ENCODE assay signal across 22 mouse cellular contexts in genomic region chr9:44075276-44075995, GRCm38 (mm10). TPM values are rescaled to one million over a fixed set of nuclear protein-coding genes. Genes with fewer than 3 reads are reported as not detected.
A peak's percentile ranks its signal among the peaks of the same experiment; 100 is the strongest.
DNase-seq lines count a peak whose midpoint lies in the region; ATAC-seq and TF ChIP-seq lines count a peak whose summit lies in the region.
"Had no signal": no experiment of that assay in that cellular context is flagged by ENCODE, and none has a peak within 500 bp of the region (broad histone marks: within the 10 kb centered on the region; RNA-seq: fewer than 3 reads in every experiment).

No protein-coding gene starts in this region.

- H3K9ac ChIP-seq in midbrain, embryonic 14.5 days (replicated peaks; ENCODE audit: low read length), result no peak overlapping the region
- no peak overlapping the region for H3K9ac ChIP-seq in forebrain, embryonic 12.5 days
- H3K9ac ChIP-seq: lung, embryonic 15.5 days; neural tube, embryonic 12.5 days had no signal

- TF ChIP-seq CTCF in kidney, adult 2 months (conservative IDR thresholded peaks at IDR 0.05; ENCODE audit: insufficient read depth, insufficient read length, low read depth, low read length), result no peak

- DNase-seq in gastrocnemius, adult 18-20 months (ENCODE audit: low spot score), result peak; percentile 9
- DNase-seq in gastrocnemius, postnatal 25 days, result no peak
- no peak for DNase-seq in midbrain, embryonic 10.5 days (ENCODE audit: low spot score)
- DNase-seq in midbrain, embryonic 14.5 days, result no peak
- peak; percentile 56 for DNase-seq in kidney, adult 2 months
- peak; percentile 64 to 66 for DNase-seq in kidney, postnatal 36 days
- DNase-seq: adrenal gland, adult 2 months; left cerebral cortex, postnatal 4 days; right cerebral cortex, postnatal 25 days; thymus, postnatal 14 days had no signal

- H3K4me3 ChIP-seq in midbrain, embryonic 10.5 days, result no peak overlapping the region
- no peak overlapping the region for H3K4me3 ChIP-seq in midbrain, embryonic 14.5 days (replicated peaks; ENCODE audit: low read depth, low read length)
- H3K4me3 ChIP-seq in kidney, adult 2 months (ENCODE audit: insufficient read depth, low read depth, low read length), result peak overlapping the region; percentile 30; the same call in 1 of the 2 replicates
- no peak overlapping the region for H3K4me3 ChIP-seq in forebrain, embryonic 12.5 days (replicated peaks)
- H3K4me3 ChIP-seq: lung, embryonic 15.5 days; neural tube, embryonic 12.5 days had no signal

- 0 out of 2 replicates have a peak, but pooled peaks cover 3% of the 10 kb centered on the region for H3K36me3 ChIP-seq in midbrain, embryonic 10.5 days
- H3K36me3 ChIP-seq in midbrain, embryonic 14.5 days (ENCODE audit: control insufficient read depth, insufficient read depth, low read length), result no peaks in the 10 kb centered on the region
- no peaks in the 10 kb centered on the region for H3K36me3 ChIP-seq in kidney, adult 2 months (ENCODE audit: control insufficient read depth, insufficient read depth, low read length)
- H3K36me3 ChIP-seq in forebrain, embryonic 12.5 days (replicated peaks), result no peaks in the 10 kb centered on the region
- H3K36me3 ChIP-seq: lung, embryonic 15.5 days; neural tube, embryonic 12.5 days had no signal

- ATAC-seq in midbrain, embryonic 14.5 days (ENCODE audit: low FRiP score, low TSS enrichment), result no peak
- no peak for ATAC-seq in granulocyte monocyte progenitor cell, adult 5-6 weeks (replicated peaks; ENCODE audit: poor library complexity, severe bottlenecking)
- ATAC-seq in forebrain, embryonic 12.5 days (ENCODE audit: low FRiP score), result no peak
- ATAC-seq: hindbrain, postnatal 0 days had no signal

- WGBS in midbrain, embryonic 10.5 days, result 75% methylated on average over 24 of the region's 24 CpGs
- 72% methylated on average over 24 of the region's 24 CpGs for WGBS in midbrain, embryonic 14.5 days
- 50% methylated on average over 24 of the region's 24 CpGs for WGBS in kidney, adult 2 months
- WGBS in forebrain, embryonic 12.5 days, result 73% methylated on average over 24 of the region's 24 CpGs

- no peak for TF ChIP-seq POLR2A in kidney, adult 2 months (IDR thresholded peaks at IDR 0.05; ENCODE audit: low read depth, low read length)

- no peaks in the 10 kb centered on the region for H3K9me3 ChIP-seq in midbrain, embryonic 10.5 days (replicated peaks)
- no peaks in the 10 kb centered on the region for H3K9me3 ChIP-seq in midbrain, embryonic 14.5 days (ENCODE audit: control insufficient read depth, low read length)
- no peaks in the 10 kb centered on the region for H3K9me3 ChIP-seq in forebrain, embryonic 12.5 days
- H3K9me3 ChIP-seq: lung, embryonic 15.5 days; neural tube, embryonic 12.5 days had no signal

- H3K4me2 ChIP-seq in midbrain, embryonic 14.5 days (ENCODE audit: low read length), result no peak overlapping the region
- no peak overlapping the region for H3K4me2 ChIP-seq in forebrain, embryonic 12.5 days
- H3K4me2 ChIP-seq: liver, embryonic 11.5 days; lung, embryonic 15.5 days; neural tube, embryonic 12.5 days had no signal

- 0 out of 2 replicates have a peak overlapping the region, but pooled peaks have one; percentile 52 for H3K27ac ChIP-seq in midbrain, embryonic 10.5 days (replicated peaks)
- no peak overlapping the region for H3K27ac ChIP-seq in midbrain, embryonic 14.5 days (replicated peaks; ENCODE audit: low read depth, low read length)
- peak overlapping the region; percentile 60 for H3K27ac ChIP-seq in kidney, adult 2 months (ENCODE audit: insufficient read depth, low read depth, low read length)
- no peak overlapping the region for H3K27ac ChIP-seq in forebrain, embryonic 12.5 days
- H3K27ac ChIP-seq: hindbrain, postnatal 0 days; lung, embryonic 15.5 days; neural tube, embryonic 12.5 days had no signal

- peaks cover 64% of the 10 kb centered on the region for H3K27me3 ChIP-seq in midbrain, embryonic 10.5 days (ENCODE audit: low read depth, poor library complexity, severe bottlenecking)
- no peaks in the 10 kb centered on the region for H3K27me3 ChIP-seq in midbrain, embryonic 14.5 days (ENCODE audit: control insufficient read depth, insufficient read depth, low read length)
- no peaks in the 10 kb centered on the region for H3K27me3 ChIP-seq in kidney, adult 2 months (replicated peaks; ENCODE audit: control insufficient read depth, insufficient read depth, low read length)
- H3K27me3 ChIP-seq in forebrain, embryonic 12.5 days, result peaks cover 16% of the 10 kb centered on the region
- H3K27me3 ChIP-seq: neural tube, embryonic 12.5 days had no signal

- H3K4me1 ChIP-seq in midbrain, embryonic 10.5 days, result peaks cover 93% of the 10 kb centered on the region
- peaks cover 26% of the 10 kb centered on the region for H3K4me1 ChIP-seq in midbrain, embryonic 14.5 days (ENCODE audit: control insufficient read depth, insufficient read depth, low read length)
- peaks cover 40% of the 10 kb centered on the region for H3K4me1 ChIP-seq in kidney, adult 2 months (ENCODE audit: control insufficient read depth, insufficient read depth, low read length)
- peaks cover 56% of the 10 kb centered on the region for H3K4me1 ChIP-seq in forebrain, embryonic 12.5 days

RNA-seq across cellular contexts. Expression of gene Usp2, which starts 8.6 kb away (rescaled TPM):
- total RNA-seq in gastrocnemius, adult 18-20 months (2021), result 100 to 1,000 TPM; 125 to 221 TPM
- 100 to 1,000 TPM; 160 to 313 TPM for total RNA-seq in gastrocnemius, postnatal 25 days (2021)
- polyA plus RNA-seq in midbrain, embryonic 10.5 days (2016; fragmentation: Nextera tagmentation; extraction: Ambion mirVana), result 11.3 and 16.5 TPM in 2 replicates
- 6.6 and 9.4 TPM in 2 replicates for polyA plus RNA-seq in midbrain, embryonic 14.5 days (2014; fragmentation: Nextera tagmentation; extraction: Ambion mirVana)
- polyA plus RNA-seq in kidney, adult 2 months (2012; rRNA removed), result 55.5 and 66.8 TPM in 2 replicates
- total RNA-seq in granulocyte monocyte progenitor cell, adult 5-6 weeks (2014; fragmentation: Nextera tagmentation), result 3.6 and 12.0 TPM in 2 replicates
- total RNA-seq in granulocyte monocyte progenitor cell, adult 5-6 weeks (2017), result 1.2 and 3.1 TPM in 2 replicates
- 10.2 and 14.6 TPM in 2 replicates for polyA plus RNA-seq in forebrain, embryonic 12.5 days (2016; fragmentation: Nextera tagmentation; extraction: Ambion mirVana)

RNA-seq across cellular contexts. Expression of gene Mfrp, which starts 26.1 kb away (rescaled TPM):
- not detected for total RNA-seq in gastrocnemius, adult 18-20 months (2021)
- total RNA-seq in gastrocnemius, postnatal 25 days (2021), result not detected
- polyA plus RNA-seq in midbrain, embryonic 10.5 days (2016; fragmentation: Nextera tagmentation; extraction: Ambion mirVana), result 0.07 and 0.17 TPM in 2 replicates
- polyA plus RNA-seq in midbrain, embryonic 14.5 days (2014; fragmentation: Nextera tagmentation; extraction: Ambion mirVana), result 0.09 and 0.11 TPM in 2 replicates
- 4.4 and 5.4 TPM in 2 replicates for polyA plus RNA-seq in kidney, adult 2 months (2012; rRNA removed)
- total RNA-seq in granulocyte monocyte progenitor cell, adult 5-6 weeks (2014; fragmentation: Nextera tagmentation), result not detected in 2 replicates
- 0.15 TPM in 1 of 2 replicates, not detected in the other for total RNA-seq in granulocyte monocyte progenitor cell, adult 5-6 weeks (2017)
- 0.27 and 0.33 TPM in 2 replicates for polyA plus RNA-seq in forebrain, embryonic 12.5 days (2016; fragmentation: Nextera tagmentation; extraction: Ambion mirVana)
- total RNA-seq: gastrocnemius, adult 8-10 months; left cerebral cortex, postnatal 4 days had no signal
- polyA plus RNA-seq: embryonic facial prominence, embryonic 14.5 days; forebrain, embryonic 11.5 days; heart, embryonic 16.5 days; large intestine, adult 2 months had no signal

RNA-seq across cellular contexts. Expression of gene C1qtnf5, which starts 31.6 kb away (rescaled TPM):
- total RNA-seq in gastrocnemius, adult 18-20 months (2021), result 1 to 10 TPM; 3.9 to 5.4 TPM
- 10 to 100 TPM in 1 of 2 experiments, 1 to 10 TPM in 1; 8.0 to 13.6 TPM for total RNA-seq in gastrocnemius, postnatal 25 days (2021)
- 0.29 and 0.93 TPM in 2 replicates for polyA plus RNA-seq in midbrain, embryonic 10.5 days (2016; fragmentation: Nextera tagmentation; extraction: Ambion mirVana)
- polyA plus RNA-seq in midbrain, embryonic 14.5 days (2014; fragmentation: Nextera tagmentation; extraction: Ambion mirVana), result 3.7 and 4.0 TPM in 2 replicates
- polyA plus RNA-seq in kidney, adult 2 months (2012; rRNA removed), result 16.8 and 19.6 TPM in 2 replicates
- not detected in 2 replicates for total RNA-seq in granulocyte monocyte progenitor cell, adult 5-6 weeks (2014; fragmentation: Nextera tagmentation)
- total RNA-seq in granulocyte monocyte progenitor cell, adult 5-6 weeks (2017), result not detected in 2 replicates
- 0.58 and 0.73 TPM in 2 replicates for polyA plus RNA-seq in forebrain, embryonic 12.5 days (2016; fragmentation: Nextera tagmentation; extraction: Ambion mirVana)
- total RNA-seq: megakaryocyte progenitor cell, adult 5-6 weeks had no signal

RNA-seq across cellular contexts. Expression of gene Thy1, which starts 32.3 kb away (rescaled TPM):
- 10 to 100 TPM in 1 of 2 experiments, 1 to 10 TPM in 1; 7.9 to 10.5 TPM for total RNA-seq in gastrocnemius, adult 18-20 months (2021)
- 10 to 100 TPM; 14.8 to 20.2 TPM for total RNA-seq in gastrocnemius, postnatal 25 days (2021)
- not detected in 2 replicates for polyA plus RNA-seq in midbrain, embryonic 10.5 days (2016; fragmentation: Nextera tagmentation; extraction: Ambion mirVana)
- polyA plus RNA-seq in midbrain, embryonic 14.5 days (2014; fragmentation: Nextera tagmentation; extraction: Ambion mirVana), result 1.6 and 1.8 TPM in 2 replicates
- 9.2 and 20.6 TPM in 2 replicates for polyA plus RNA-seq in kidney, adult 2 months (2012; rRNA removed)
- total RNA-seq in granulocyte monocyte progenitor cell, adult 5-6 weeks (2014; fragmentation: Nextera tagmentation), result 3.3 TPM in 1 of 2 replicates, not detected in the other
- total RNA-seq in granulocyte monocyte progenitor cell, adult 5-6 weeks (2017), result not detected in 2 replicates
- not detected in 2 replicates for polyA plus RNA-seq in forebrain, embryonic 12.5 days (2016; fragmentation: Nextera tagmentation; extraction: Ambion mirVana)
- polyA plus RNA-seq: forebrain, embryonic 11.5 days had no signal

RNA-seq across cellular contexts. Expression of gene Gm49380, which starts 37.9 kb away (rescaled TPM):
- 1 to 10 TPM in 1 of 2 experiments, under 1 TPM in 1; 0.43 to 1.9 TPM for total RNA-seq in gastrocnemius, adult 18-20 months (2021)
- 1 to 10 TPM in 1 of 2 experiments, under 1 TPM in 1; 0.82 to 2.4 TPM for total RNA-seq in gastrocnemius, postnatal 25 days (2021)
- polyA plus RNA-seq in midbrain, embryonic 10.5 days (2016; fragmentation: Nextera tagmentation; extraction: Ambion mirVana), result 0.35 and 0.63 TPM in 2 replicates
- 0.11 and 0.12 TPM in 2 replicates for polyA plus RNA-seq in midbrain, embryonic 14.5 days (2014; fragmentation: Nextera tagmentation; extraction: Ambion mirVana)
- polyA plus RNA-seq in kidney, adult 2 months (2012; rRNA removed), result not detected in 2 replicates
- total RNA-seq in granulocyte monocyte progenitor cell, adult 5-6 weeks (2014; fragmentation: Nextera tagmentation), result not detected in 2 replicates
- not detected in 2 replicates for total RNA-seq in granulocyte monocyte progenitor cell, adult 5-6 weeks (2017)
- polyA plus RNA-seq in forebrain, embryonic 12.5 days (2016; fragmentation: Nextera tagmentation; extraction: Ambion mirVana), result 0.14 and 0.36 TPM in 2 replicates
- total RNA-seq: hindbrain, postnatal 0 days; megakaryocyte progenitor cell, adult 5-6 weeks had no signal
- polyA plus RNA-seq: forebrain, embryonic 11.5 days; hindbrain, postnatal 0 days; large intestine, adult 2 months; liver, embryonic 11.5 days had no signal

Comparison
In these comparisons a context has a peak if more than half of its experiments do, and no peak if none do; other contexts are left out.
1. DNase-seq: peak in gastrocnemius, adult 18-20 months (single experiment), kidney, adult 2 months (single experiment) and kidney, postnatal 36 days (2 of 2); none in gastrocnemius, postnatal 25 days (single experiment), midbrain, embryonic 10.5 days (single experiment) and midbrain, embryonic 14.5 days (single experiment).
2. H3K27ac ChIP-seq: peak in midbrain, embryonic 10.5 days (single experiment) and kidney, adult 2 months (single experiment); none in midbrain, embryonic 14.5 days (single experiment) and forebrain, embryonic 12.5 days (single experiment).